Mouse (Mus musculus): ENCODE results near the gene Olfr1160. TPM values are rescaled to one million over a fixed set of nuclear protein-coding genes. Genes with fewer than 3 reads are reported as not detected.
"Not testable (repeated sequence)": the region's sequence is repeated elsewhere in the genome, so short reads cannot be mapped to it uniquely, and the experiment has no call there.

Olfr1160 gene
- not detected in 2 replicates for polyA plus RNA-seq (2015; fragmentation: Nextera tagmentation; extraction: Ambion mirVana)

GRCm38 (mm10) chr2:88007515-88008318, at the start of gene Olfr1160:
TSS of gene Olfr1160 (minus strand) at chr2:88008268.
- no peak within 1 kb of the TSS for H3K9ac ChIP-seq
- no peaks in the 10 kb centered on the region for H3K27me3 ChIP-seq (replicated peaks)
- no peak within 1 kb of the TSS for H3K4me3 ChIP-seq (replicated peaks)
- H3K27ac ChIP-seq, result no peak within 1 kb of the TSS
- H3K4me1 ChIP-seq, result no peaks in the 10 kb centered on the region
- H3K4me2 ChIP-seq, result no peak within 1 kb of the TSS
- no peaks in the 10 kb centered on the region for H3K36me3 ChIP-seq
- no peaks in the 10 kb centered on the region for H3K9me3 ChIP-seq
- ATAC-seq (ENCODE audit: insufficient read depth, low FRiP score, low read depth), result peak; percentile 92

GRCm38 (mm10) chr2:88051029-88051428, 43.0 kb upstream of the Olfr1160 start, which contains the start of gene Olfr1162:
TSS of gene Olfr1162 (minus strand) at chr2:88051129.
- 88% methylated on average over 1 of the region's 1 CpGs for WGBS
- Histone ChIP-seq H3K27me3 (replicated peaks) (no peaks in the 10 kb centered on the region), H3K4me3 (replicated peaks) (no peak within 1 kb of the TSS)

GRCm38 (mm10) chr2:88037599-88037998, 29.5 kb upstream of the Olfr1160 start, which contains the start of gene Olfr73:
TSS of gene Olfr73 (minus strand) at chr2:88037699.
- Histone ChIP-seq H3K9me3 (no peaks in the 10 kb centered on the region), H3K4me3 (replicated peaks) (no peak within 1 kb of the TSS), H3K27ac (no peak within 1 kb of the TSS), H3K9ac (no peak within 1 kb of the TSS), H3K4me2 (no peak within 1 kb of the TSS), H3K4me1 (no peaks in the 10 kb centered on the region), H3K36me3 (no peaks in the 10 kb centered on the region), H3K27me3 (replicated peaks) (no peaks in the 10 kb centered on the region)
- no peak for ATAC-seq (ENCODE audit: insufficient read depth, low FRiP score, low read depth)

More at GRCm38 (mm10) chr2:88051029-88051428, 43.0 kb upstream of the Olfr1160 start, which contains the start of gene Olfr1162:
- ATAC-seq (ENCODE audit: insufficient read depth, low FRiP score, low read depth), result no peak
- no peak within 1 kb of the TSS for H3K9ac ChIP-seq
- no peaks in the 10 kb centered on the region for H3K9me3 ChIP-seq
- no peaks in the 10 kb centered on the region for H3K4me1 ChIP-seq
- H3K27ac ChIP-seq, result no peak within 1 kb of the TSS
- no peak within 1 kb of the TSS for H3K4me2 ChIP-seq
- no peaks in the 10 kb centered on the region for H3K36me3 ChIP-seq

GRCm38 (mm10) chr2:88022474-88022873, 14.4 kb upstream of the Olfr1160 start, which contains the start of gene Olfr1161:
TSS of gene Olfr1161 (plus strand) at chr2:88022774.
- 60% methylated on average over 1 of the region's 1 CpGs for WGBS
- H3K27ac ChIP-seq; H3K4me2 ChIP-seq; H3K9me3 ChIP-seq; H3K9ac ChIP-seq; ATAC-seq (ENCODE audit: insufficient read depth, low FRiP score, low read depth); H3K4me3 ChIP-seq (replicated peaks); H3K27me3 ChIP-seq (replicated peaks); H3K36me3 ChIP-seq; H3K4me1 ChIP-seq: not testable (repeated sequence)

- Histone ChIP-seq H3K4me2 (no peak within 1 kb of the TSS), H3K27me3 (replicated peaks) (no peaks in the 10 kb centered on the region), H3K9me3 (no peaks in the 10 kb centered on the region), H3K4me1 (no peaks in the 10 kb centered on the region), H3K36me3 (no peaks in the 10 kb centered on the region), H3K27ac (no peak within 1 kb of the TSS), H3K9ac (no peak within 1 kb of the TSS), H3K4me3 (replicated peaks) (no peak within 1 kb of the TSS)
- no peak for ATAC-seq (ENCODE audit: insufficient read depth, low FRiP score, low read depth)
Measured at GRCm38 (mm10) chr2:87989813-87990212, 18.3 kb downstream of the Olfr1160 start, which contains the start of gene Olfr1158. TSS of gene Olfr1158 (plus strand) at chr2:87990113.

- WGBS, result 71% methylated on average over 3 of the region's 3 CpGs
- H3K4me3 ChIP-seq (replicated peaks), result no peak within 1 kb of the TSS
- no peak within 1 kb of the TSS for H3K9ac ChIP-seq
- H3K4me2 ChIP-seq, result no peak within 1 kb of the TSS
- no peaks in the 10 kb centered on the region for H3K4me1 ChIP-seq
- no peak within 1 kb of the TSS for H3K27ac ChIP-seq
- H3K9me3 ChIP-seq, result no peaks in the 10 kb centered on the region
- no peaks in the 10 kb centered on the region for H3K36me3 ChIP-seq
- H3K27me3 ChIP-seq (replicated peaks), result no peaks in the 10 kb centered on the region
- ATAC-seq (ENCODE audit: insufficient read depth, low FRiP score, low read depth), result no peak
Measured at GRCm38 (mm10) chr2:87974563-87974962, 33.5 kb downstream of the Olfr1160 start, which contains the start of gene Olfr74. TSS of gene Olfr74 (minus strand) at chr2:87974663.

GRCm38 (mm10) chr2:87968199-87968598, 39.9 kb downstream of the Olfr1160 start, which contains the start of gene Olfr1157:
TSS of gene Olfr1157 (minus strand) at chr2:87968299.
- no peaks in the 10 kb centered on the region for H3K36me3 ChIP-seq
- H3K9ac ChIP-seq, result no peak within 1 kb of the TSS
- no peak within 1 kb of the TSS for H3K4me2 ChIP-seq
- H3K4me3 ChIP-seq (replicated peaks), result no peak within 1 kb of the TSS
- no peaks in the 10 kb centered on the region for H3K9me3 ChIP-seq
- H3K27ac ChIP-seq, result no peak within 1 kb of the TSS
- ATAC-seq (ENCODE audit: insufficient read depth, low FRiP score, low read depth), result no peak
- H3K4me1 ChIP-seq, result no peaks in the 10 kb centered on the region
- WGBS, result 91% methylated on average over 4 of the region's 4 CpGs
- no peaks in the 10 kb centered on the region for H3K27me3 ChIP-seq (replicated peaks)

GRCm38 (mm10) chr2:87953000-87953399, 55.1 kb downstream of the Olfr1160 start, which contains the start of gene Olfr1156:
TSS of gene Olfr1156 (minus strand) at chr2:87953100.
- H3K36me3 ChIP-seq, result no peaks in the 10 kb centered on the region
- H3K4me3 ChIP-seq (replicated peaks), result no peak within 1 kb of the TSS
- H3K27me3 ChIP-seq (replicated peaks), result no peaks in the 10 kb centered on the region
- ATAC-seq (ENCODE audit: insufficient read depth, low FRiP score, low read depth), result no peak
- H3K4me2 ChIP-seq, result no peak within 1 kb of the TSS
- H3K27ac ChIP-seq, result no peak within 1 kb of the TSS
- no peaks in the 10 kb centered on the region for H3K9me3 ChIP-seq
- no peak within 1 kb of the TSS for H3K9ac ChIP-seq
- H3K4me1 ChIP-seq, result no peaks in the 10 kb centered on the region

Other genes with a start within 250 kb of the Olfr1160 start
- gene Olfr152, start 228.8 kb downstream of the Olfr1160 start, polyA plus RNA-seq (2015; fragmentation: Nextera tagmentation; extraction: Ambion mirVana), result not detected in 2 replicates
- not detected in 2 replicates for gene Olfr1143, start 207.7 kb downstream of the Olfr1160 start, polyA plus RNA-seq (2015; fragmentation: Nextera tagmentation; extraction: Ambion mirVana)
- not detected in 2 replicates for gene Olfr1145, start 198.4 kb downstream of the Olfr1160 start, polyA plus RNA-seq (2015; fragmentation: Nextera tagmentation; extraction: Ambion mirVana)
- not detected in 2 replicates for gene Olfr1148, start 177.7 kb downstream of the Olfr1160 start, polyA plus RNA-seq (2015; fragmentation: Nextera tagmentation; extraction: Ambion mirVana)
- gene Olfr1150-ps1, start 164.3 kb downstream of the Olfr1160 start, polyA plus RNA-seq (2015; fragmentation: Nextera tagmentation; extraction: Ambion mirVana), result not detected in 2 replicates
- gene Olfr1151, start 152.4 kb downstream of the Olfr1160 start, polyA plus RNA-seq (2015; fragmentation: Nextera tagmentation; extraction: Ambion mirVana), result not detected in 2 replicates
- gene Olfr1152, start 141.8 kb downstream of the Olfr1160 start, polyA plus RNA-seq (2015; fragmentation: Nextera tagmentation; extraction: Ambion mirVana), result not detected in 2 replicates
- gene Olfr1153, start 113.3 kb downstream of the Olfr1160 start, polyA plus RNA-seq (2015; fragmentation: Nextera tagmentation; extraction: Ambion mirVana), result not detected in 2 replicates
- gene Olfr1154, start 103.1 kb downstream of the Olfr1160 start, polyA plus RNA-seq (2015; fragmentation: Nextera tagmentation; extraction: Ambion mirVana), result not detected in 2 replicates
- gene Olfr1155, start 63.1 kb downstream of the Olfr1160 start, polyA plus RNA-seq (2015; fragmentation: Nextera tagmentation; extraction: Ambion mirVana), result not detected in 2 replicates
- gene Olfr1156, start 55.2 kb downstream of the Olfr1160 start, polyA plus RNA-seq (2015; fragmentation: Nextera tagmentation; extraction: Ambion mirVana), result not detected in 2 replicates
- not detected in 2 replicates for gene Olfr1157, start 40.0 kb downstream of the Olfr1160 start, polyA plus RNA-seq (2015; fragmentation: Nextera tagmentation; extraction: Ambion mirVana)
- not detected in 2 replicates for gene Olfr74, start 33.6 kb downstream of the Olfr1160 start, polyA plus RNA-seq (2015; fragmentation: Nextera tagmentation; extraction: Ambion mirVana)
- not detected in 2 replicates for gene Olfr1158, start 18.2 kb downstream of the Olfr1160 start, polyA plus RNA-seq (2015; fragmentation: Nextera tagmentation; extraction: Ambion mirVana)
- not detected in 2 replicates for gene Olfr1161, start 14.5 kb upstream of the Olfr1160 start, polyA plus RNA-seq (2015; fragmentation: Nextera tagmentation; extraction: Ambion mirVana)
- not detected in 2 replicates for gene Olfr73, start 29.4 kb upstream of the Olfr1160 start, polyA plus RNA-seq (2015; fragmentation: Nextera tagmentation; extraction: Ambion mirVana)
- not detected in 2 replicates for gene Olfr1162, start 42.9 kb upstream of the Olfr1160 start, polyA plus RNA-seq (2015; fragmentation: Nextera tagmentation; extraction: Ambion mirVana)
- gene Olfr1163, start 63.6 kb upstream of the Olfr1160 start, polyA plus RNA-seq (2015; fragmentation: Nextera tagmentation; extraction: Ambion mirVana), result not detected in 2 replicates
- not detected in 2 replicates for gene Olfr1164, start 85.7 kb upstream of the Olfr1160 start, polyA plus RNA-seq (2015; fragmentation: Nextera tagmentation; extraction: Ambion mirVana)
- gene Olfr1166, start 120.0 kb upstream of the Olfr1160 start, polyA plus RNA-seq (2015; fragmentation: Nextera tagmentation; extraction: Ambion mirVana), result not detected in 2 replicates
- gene Olfr1167, start 146.9 kb upstream of the Olfr1160 start, polyA plus RNA-seq (2015; fragmentation: Nextera tagmentation; extraction: Ambion mirVana), result not detected in 2 replicates
- not detected in 2 replicates for gene Olfr1168, start 173.6 kb upstream of the Olfr1160 start, polyA plus RNA-seq (2015; fragmentation: Nextera tagmentation; extraction: Ambion mirVana)
- gene Olfr1170, start 220.1 kb upstream of the Olfr1160 start, polyA plus RNA-seq (2015; fragmentation: Nextera tagmentation; extraction: Ambion mirVana), result not detected in 2 replicates

Measured in stomach, embryonic 15.5 days (tissue).